Mouse (Mus musculus) spleen, adult 2 months (tissue): ENCODE results near the gene Syngr1.

Experiments
- CTCF ChIP-seq: fragments of 200-500 bp; IDR thresholded peaks from 2 replicates; pipeline ENCODE4 v1.5.1; 2011; ENCODE audit warnings: mild to moderate bottlenecking, inconsistent platforms; ENCODE audit not compliant: insufficient read depth, insufficient read length, insufficient replicate concordance; ENCODE audit errors: extremely low read depth
- POLR2A ChIP-seq: fragments of 200-500 bp; IDR thresholded peaks from 2 replicates; pipeline ENCODE4 v1.6.1; 2011; ENCODE audit warnings: low read depth, low read length, inconsistent platforms

GRCm38 (mm10) chr15:80053381-80054033 is 37.6 kb upstream of the Syngr1 start:
- TF ChIP-seq CTCF = no peak
- no peak for TF ChIP-seq POLR2A
